Mouse (Mus musculus): ENCODE results near the gene Mgat5b. TPM values are rescaled to one million over a fixed set of nuclear protein-coding genes. Genes with fewer than 3 reads are reported as not detected.

Gene Mgat5b
- polyA plus RNA-seq (2014; fragmentation: Nextera tagmentation; extraction: Ambion mirVana) = 5.7 and 6.6 TPM in 2 replicates

GRCm38 (mm10) chr11:116918323-116919185 lies at the start of gene Mgat5b:
Gene Mgat5b, plus strand, starts transcription at chr11:116918863.
- peaks cover 8% of the 10 kb centered on the region for H3K4me1 ChIP-seq (replicated peaks; ENCODE audit: control insufficient read depth, insufficient read depth, low read length)
- H3K27ac ChIP-seq (ENCODE audit: low read depth, low read length) = peak within 1 kb of the TSS; percentile 71
- peak within 1 kb of the TSS; percentile 99 for H3K4me2 ChIP-seq (replicated peaks; ENCODE audit: low read depth, low read length)
- H3K4me3 ChIP-seq (ENCODE audit: low read depth, low read length) = peak within 1 kb of the TSS; percentile 75
- peaks cover 13% of the 10 kb centered on the region for H3K27me3 ChIP-seq (ENCODE audit: control insufficient read depth, insufficient read depth, low read length)
- DNase-seq (ENCODE audit: low spot score) = peak; percentile 98
- no peaks in the 10 kb centered on the region for H3K9me3 ChIP-seq (ENCODE audit: control insufficient read depth, low read length)
- WGBS = 1% methylated on average over 81 of the region's 90 CpGs
- H3K9ac ChIP-seq (ENCODE audit: low read depth, low read length) = peak within 1 kb of the TSS; percentile 99
- peak; percentile 89 for ATAC-seq (ENCODE audit: low FRiP score)
- no peaks in the 10 kb centered on the region for H3K36me3 ChIP-seq (ENCODE audit: control insufficient read depth, insufficient read depth, low read length)

DNA sequence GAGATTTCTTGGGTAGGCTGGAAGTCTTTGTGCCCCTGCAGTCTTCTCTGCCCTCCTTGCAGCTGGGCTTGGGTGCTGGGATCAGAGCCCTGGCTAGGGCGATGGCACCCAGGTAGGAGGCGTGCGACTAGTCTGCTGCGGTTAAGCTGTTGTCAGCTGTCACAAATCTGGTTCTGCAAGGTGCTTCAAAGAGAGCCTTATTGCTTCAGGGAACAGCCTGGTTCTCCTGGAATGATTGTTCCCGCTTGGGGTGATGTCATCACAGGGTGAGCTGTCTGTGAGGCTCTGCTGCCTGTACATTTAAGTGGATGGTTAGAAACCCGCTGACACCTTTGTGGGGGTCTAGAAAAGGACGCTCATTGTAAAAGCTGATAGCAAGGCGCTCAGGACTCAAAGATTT lies 49.4 kb upstream of the Mgat5b start:
- ATAC-seq (ENCODE audit: low FRiP score) = no peak
- Histone ChIP-seq H3K4me3 (ENCODE audit: low read depth, low read length) (no peak overlapping the region), H3K27ac (ENCODE audit: low read depth, low read length) (no peak overlapping the region), H3K36me3 (ENCODE audit: control insufficient read depth, insufficient read depth, low read length) (peaks cover 3% of the 10 kb centered on the region; the same call in 1 of the 2 replicates), H3K9me3 (ENCODE audit: control insufficient read depth, low read length) (no peaks in the 10 kb centered on the region), H3K4me2 (replicated peaks; ENCODE audit: low read depth, low read length) (no peak overlapping the region), H3K4me1 (replicated peaks; ENCODE audit: control insufficient read depth, insufficient read depth, low read length) (no peaks in the 10 kb centered on the region), H3K9ac (ENCODE audit: low read depth, low read length) (no peak overlapping the region), H3K27me3 (ENCODE audit: control insufficient read depth, insufficient read depth, low read length) (no peaks in the 10 kb centered on the region)
- WGBS = 89% methylated on average over 8 of the region's 8 CpGs
- no peak for DNase-seq (ENCODE audit: low spot score)

DNA sequence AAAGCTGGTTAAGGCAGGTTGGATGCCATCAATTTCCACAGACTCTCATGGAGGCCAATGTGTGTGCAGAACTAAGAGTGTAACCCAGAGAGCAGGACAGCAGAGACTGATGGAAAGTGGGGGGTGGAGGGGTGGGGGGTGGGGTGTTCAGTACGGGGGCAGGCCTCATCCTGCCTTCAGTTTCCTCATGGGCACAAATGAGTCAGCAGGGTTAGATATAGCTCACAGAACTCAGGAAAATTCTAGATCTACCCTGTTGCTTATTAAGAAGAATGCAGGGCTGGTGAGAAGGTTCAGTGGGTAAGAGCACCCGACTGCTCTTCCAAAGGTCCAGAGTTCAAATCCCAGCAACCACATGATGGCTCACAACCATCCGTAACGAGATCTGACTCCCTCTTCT lies 49.0 kb upstream of the Mgat5b start:
- no peak overlapping the region for H3K4me3 ChIP-seq (ENCODE audit: low read depth, low read length)
- no peak overlapping the region for H3K4me2 ChIP-seq (replicated peaks; ENCODE audit: low read depth, low read length)
- H3K9me3 ChIP-seq (ENCODE audit: control insufficient read depth, low read length) = no peaks in the 10 kb centered on the region
- H3K9ac ChIP-seq (ENCODE audit: low read depth, low read length) = no peak overlapping the region
- ATAC-seq (ENCODE audit: low FRiP score) (no peak), DNase-seq (ENCODE audit: low spot score) (no peak)
- H3K4me1 ChIP-seq (replicated peaks; ENCODE audit: control insufficient read depth, insufficient read depth, low read length) = no peaks in the 10 kb centered on the region
- no peak overlapping the region for H3K27ac ChIP-seq (ENCODE audit: low read depth, low read length)
- no peaks in the 10 kb centered on the region for H3K27me3 ChIP-seq (ENCODE audit: control insufficient read depth, insufficient read depth, low read length)
- H3K36me3 ChIP-seq (ENCODE audit: control insufficient read depth, insufficient read depth, low read length) = peaks cover 4% of the 10 kb centered on the region; the same call in 1 of the 2 replicates
- WGBS = 83% methylated on average over 4 of the region's 4 CpGs

DNA sequence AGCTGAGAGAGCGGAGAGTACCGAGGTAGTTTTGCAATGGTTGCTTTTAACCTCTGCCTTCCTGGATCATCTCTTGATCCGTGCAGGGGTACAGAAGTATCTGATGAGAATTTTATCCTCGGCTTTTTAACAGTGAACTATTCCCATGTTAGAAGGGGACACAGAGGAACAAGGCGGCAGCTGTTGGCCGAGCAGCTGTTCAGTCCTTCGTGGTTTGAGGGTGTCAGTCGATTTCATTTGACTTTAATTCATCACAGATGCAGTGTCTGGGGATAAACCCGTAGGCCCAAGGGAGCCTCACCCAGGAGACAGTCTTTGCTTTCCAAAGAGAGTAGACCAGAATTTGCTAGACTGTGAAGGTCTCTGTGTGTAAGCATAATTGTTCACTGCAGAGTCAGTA lies 47.1 kb upstream of the Mgat5b start:
- ATAC-seq (ENCODE audit: low FRiP score) (no peak), DNase-seq (ENCODE audit: low spot score) (no peak)
- WGBS = 90% methylated on average over 9 of the region's 9 CpGs
- Histone ChIP-seq H3K9ac (ENCODE audit: low read depth, low read length) (no peak overlapping the region), H3K36me3 (ENCODE audit: control insufficient read depth, insufficient read depth, low read length) (peaks cover 4% of the 10 kb centered on the region; the same call in 1 of the 2 replicates), H3K4me2 (replicated peaks; ENCODE audit: low read depth, low read length) (no peak overlapping the region), H3K4me3 (ENCODE audit: low read depth, low read length) (no peak overlapping the region), H3K4me1 (replicated peaks; ENCODE audit: control insufficient read depth, insufficient read depth, low read length) (no peaks in the 10 kb centered on the region), H3K27ac (ENCODE audit: low read depth, low read length) (no peak overlapping the region), H3K27me3 (ENCODE audit: control insufficient read depth, insufficient read depth, low read length) (no peaks in the 10 kb centered on the region), H3K9me3 (ENCODE audit: control insufficient read depth, low read length) (no peaks in the 10 kb centered on the region)

DNA sequence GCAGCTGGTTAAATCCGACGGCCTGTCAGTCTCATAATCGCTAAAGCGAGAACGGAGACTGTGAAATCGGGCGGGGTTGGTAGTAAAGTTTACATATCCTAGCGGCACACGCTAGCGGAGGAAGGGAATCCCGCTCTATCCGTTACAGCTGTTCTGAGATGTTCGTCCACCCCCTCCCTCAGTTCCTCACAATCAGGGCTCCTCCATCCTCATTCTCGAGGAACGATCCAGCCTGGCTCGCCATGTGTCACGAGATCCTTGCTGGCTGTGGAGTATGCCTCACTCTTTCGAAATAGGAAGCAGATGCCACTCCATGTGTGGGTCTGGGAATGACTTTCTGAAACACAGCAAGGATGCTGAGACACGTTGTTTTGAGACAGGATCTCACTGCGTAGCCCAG lies 44.7 kb upstream of the Mgat5b start:
- no peak for ATAC-seq (ENCODE audit: low FRiP score)
- Histone ChIP-seq H3K4me2 (replicated peaks; ENCODE audit: low read depth, low read length) (no peak overlapping the region), H3K9me3 (ENCODE audit: control insufficient read depth, low read length) (no peaks in the 10 kb centered on the region), H3K27ac (ENCODE audit: low read depth, low read length) (no peak overlapping the region), H3K36me3 (ENCODE audit: control insufficient read depth, insufficient read depth, low read length) (peaks cover 4% of the 10 kb centered on the region; the same call in 1 of the 2 replicates), H3K4me1 (replicated peaks; ENCODE audit: control insufficient read depth, insufficient read depth, low read length) (no peaks in the 10 kb centered on the region), H3K27me3 (ENCODE audit: control insufficient read depth, insufficient read depth, low read length) (no peaks in the 10 kb centered on the region), H3K4me3 (ENCODE audit: low read depth, low read length) (no peak overlapping the region), H3K9ac (ENCODE audit: low read depth, low read length) (no peak overlapping the region)
- WGBS = 89% methylated on average over 20 of the region's 20 CpGs
- DNase-seq (ENCODE audit: low spot score) = no peak

DNA sequence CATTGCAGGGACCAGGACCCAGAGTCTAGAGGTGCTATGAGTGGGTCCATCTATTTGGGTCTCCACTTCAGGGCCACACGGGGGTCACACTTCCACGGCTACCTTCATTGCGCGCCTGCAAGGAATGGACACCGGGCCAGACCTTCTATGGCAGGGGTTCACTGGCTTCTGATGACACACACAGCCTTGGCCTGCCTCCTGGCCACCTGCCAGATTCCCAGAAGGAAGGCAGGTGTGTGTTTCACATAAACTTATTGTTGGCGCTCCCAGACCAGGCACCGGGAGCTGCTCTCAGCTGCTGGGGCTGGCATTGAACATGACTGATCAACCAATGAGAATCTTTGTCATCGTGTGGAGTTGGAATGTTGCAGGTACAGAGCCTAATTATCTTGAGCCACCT lies 40.2 kb upstream of the Mgat5b start:
- WGBS = 92% methylated on average over 8 of the region's 8 CpGs

GRCm38 (mm10) chr11:116880839-116881238 lies 37.8 kb upstream of the Mgat5b start:
- Histone ChIP-seq H3K4me2 (replicated peaks; ENCODE audit: low read depth, low read length) (no peak overlapping the region), H3K9ac (ENCODE audit: low read depth, low read length) (no peak overlapping the region), H3K4me3 (ENCODE audit: low read depth, low read length) (no peak overlapping the region), H3K9me3 (ENCODE audit: control insufficient read depth, low read length) (no peaks in the 10 kb centered on the region), H3K36me3 (ENCODE audit: control insufficient read depth, insufficient read depth, low read length) (no peaks in the 10 kb centered on the region), H3K27me3 (ENCODE audit: control insufficient read depth, insufficient read depth, low read length) (peaks cover 2% of the 10 kb centered on the region; the same call in 1 of the 2 replicates), H3K4me1 (replicated peaks; ENCODE audit: control insufficient read depth, insufficient read depth, low read length) (peaks cover 4% of the 10 kb centered on the region; the same call in 1 of the 2 replicates), H3K27ac (ENCODE audit: low read depth, low read length) (no peak overlapping the region)
- 65% methylated on average over 7 of the region's 7 CpGs for WGBS
- ATAC-seq (ENCODE audit: low FRiP score) (no peak), DNase-seq (ENCODE audit: low spot score) (no peak)

More for the DNA sequence above, 40.2 kb upstream of the Mgat5b start:
- DNase-seq (ENCODE audit: low spot score) (no peak), ATAC-seq (ENCODE audit: low FRiP score) (no peak)
- no peaks in the 10 kb centered on the region for H3K4me1 ChIP-seq (replicated peaks; ENCODE audit: control insufficient read depth, insufficient read depth, low read length)
- H3K4me2 ChIP-seq (replicated peaks; ENCODE audit: low read depth, low read length) = no peak overlapping the region
- H3K27ac ChIP-seq (ENCODE audit: low read depth, low read length) = no peak overlapping the region
- peaks cover 4% of the 10 kb centered on the region; the same call in 1 of the 2 replicates for H3K36me3 ChIP-seq (ENCODE audit: control insufficient read depth, insufficient read depth, low read length)
- no peak overlapping the region for H3K9ac ChIP-seq (ENCODE audit: low read depth, low read length)
- H3K9me3 ChIP-seq (ENCODE audit: control insufficient read depth, low read length) = no peaks in the 10 kb centered on the region
- H3K27me3 ChIP-seq (ENCODE audit: control insufficient read depth, insufficient read depth, low read length) = no peaks in the 10 kb centered on the region
- no peak overlapping the region for H3K4me3 ChIP-seq (ENCODE audit: low read depth, low read length)

DNA sequence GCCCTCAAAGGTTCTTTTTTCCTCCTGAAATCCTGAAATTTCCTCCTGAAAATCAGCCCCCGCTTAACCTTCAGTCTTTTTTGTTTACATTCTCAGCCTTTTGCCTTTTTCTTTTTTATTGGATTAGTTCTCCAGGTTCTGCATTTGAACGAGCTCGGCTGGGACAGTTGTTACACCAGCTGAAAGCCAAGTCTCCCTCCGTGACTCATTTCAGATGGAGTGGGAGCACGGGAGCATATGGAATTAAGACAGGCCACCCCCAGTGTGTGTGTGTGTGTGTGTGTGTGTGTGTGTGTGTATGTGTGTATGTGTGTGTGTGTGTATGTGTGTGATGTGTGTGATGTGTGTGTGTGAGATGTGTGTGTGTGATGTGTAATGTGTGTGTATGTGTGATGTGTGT lies 37.2 kb upstream of the Mgat5b start:
- no peak overlapping the region for H3K4me2 ChIP-seq (replicated peaks; ENCODE audit: low read depth, low read length)
- no peak overlapping the region for H3K4me3 ChIP-seq (ENCODE audit: low read depth, low read length)
- no peaks in the 10 kb centered on the region for H3K9me3 ChIP-seq (ENCODE audit: control insufficient read depth, low read length)
- WGBS = 79% methylated on average over 5 of the region's 5 CpGs
- peaks cover 3% of the 10 kb centered on the region; the same call in 1 of the 2 replicates for H3K27me3 ChIP-seq (ENCODE audit: control insufficient read depth, insufficient read depth, low read length)
- H3K4me1 ChIP-seq (replicated peaks; ENCODE audit: control insufficient read depth, insufficient read depth, low read length) = peaks cover 4% of the 10 kb centered on the region; the same call in 1 of the 2 replicates
- H3K27ac ChIP-seq (ENCODE audit: low read depth, low read length) = no peak overlapping the region
- H3K36me3 ChIP-seq (ENCODE audit: control insufficient read depth, insufficient read depth, low read length) = no peaks in the 10 kb centered on the region
- no peak for DNase-seq (ENCODE audit: low spot score)
- ATAC-seq (ENCODE audit: low FRiP score) = no peak
- no peak overlapping the region for H3K9ac ChIP-seq (ENCODE audit: low read depth, low read length)

DNA sequence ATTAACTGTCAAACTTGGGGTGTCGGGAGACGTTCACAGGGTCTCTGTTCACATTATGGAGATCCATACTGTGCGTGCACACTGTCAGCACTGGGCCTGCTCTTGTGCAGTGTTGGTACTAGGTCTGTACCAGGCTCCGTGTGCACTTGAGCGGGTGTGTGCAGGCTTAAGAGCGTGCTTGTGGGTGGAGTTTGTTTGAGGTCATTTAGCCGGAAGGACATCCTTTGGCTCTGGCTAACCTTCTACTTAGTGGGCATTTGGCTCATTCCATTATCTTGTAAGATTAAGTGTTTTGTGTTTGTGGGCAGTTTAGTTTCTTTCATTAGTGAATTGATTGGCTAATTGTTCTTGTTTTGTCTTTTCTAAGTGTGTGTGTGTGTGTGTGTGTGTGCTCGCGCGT lies 36.2 kb upstream of the Mgat5b start:
- Histone ChIP-seq H3K27ac (ENCODE audit: low read depth, low read length) (no peak overlapping the region), H3K36me3 (ENCODE audit: control insufficient read depth, insufficient read depth, low read length) (no peaks in the 10 kb centered on the region), H3K9ac (ENCODE audit: low read depth, low read length) (no peak overlapping the region), H3K4me3 (ENCODE audit: low read depth, low read length) (no peak overlapping the region), H3K4me1 (replicated peaks; ENCODE audit: control insufficient read depth, insufficient read depth, low read length) (peaks cover 4% of the 10 kb centered on the region; the same call in 1 of the 2 replicates), H3K4me2 (replicated peaks; ENCODE audit: low read depth, low read length) (no peak overlapping the region), H3K27me3 (ENCODE audit: control insufficient read depth, insufficient read depth, low read length) (peaks cover 3% of the 10 kb centered on the region; the same call in 1 of the 2 replicates), H3K9me3 (ENCODE audit: control insufficient read depth, low read length) (no peaks in the 10 kb centered on the region)
- 81% methylated on average over 10 of the region's 10 CpGs for WGBS
- ATAC-seq (ENCODE audit: low FRiP score) (no peak), DNase-seq (ENCODE audit: low spot score) (no peak)
